Comparison of ENCODE assay signal across 9 mouse cellular contexts in genomic region chr11:75159564-75159963, GRCm38 (mm10). TPM values are rescaled to one million over a fixed set of nuclear protein-coding genes. Genes with fewer than 3 reads are reported as not detected.
DNase-seq lines count a peak whose midpoint lies in the region; TF ChIP-seq lines count a peak whose summit lies in the region.
"Had no signal": no experiment of that assay in that cellular context is flagged by ENCODE, and none has a peak within 500 bp of the region (broad histone marks: within the 10 kb centered on the region; RNA-seq: fewer than 3 reads in every experiment).

No protein-coding gene starts in this region.

- intact Hi-C loops in gastrocnemius, postnatal 36 days (cut with DNase I): no loop called here

- peak; percentile 42 for TF ChIP-seq CTCF in cortical plate, adult 2 months (IDR thresholded peaks at IDR 0.05; ENCODE audit: extremely low read depth, insufficient read depth, low read length)

- no peak overlapping the region for H3K27ac ChIP-seq in cortical plate, adult 2 months (ENCODE audit: insufficient read depth, low read length)

- H3K4me1 ChIP-seq in cortical plate, adult 2 months (ENCODE audit: control insufficient read depth, insufficient read depth, low read length): no peaks in the 10 kb centered on the region

- DNase-seq in gastrocnemius, postnatal 36 days: peak; percentile 62 to 67
- no peak for DNase-seq in gastrocnemius, adult 8-10 months (ENCODE audit: low spot score in 2 of 2)
- peak; percentile 47 to 55 for DNase-seq in B cell, adult 2 months
- peak; percentile 77 to 83 for DNase-seq in kidney, postnatal 4 days
- no peak for DNase-seq in layer of hippocampus, adult 11-12 months (ENCODE audit: low spot score)
- DNase-seq in MN1 (ENCODE audit: low spot score): no peak
- DNase-seq in embryo, embryonic 9.5 days (ENCODE audit: extremely low spot score): no peak

- TF ChIP-seq POLR2A in cortical plate, adult 2 months (IDR thresholded peaks at IDR 0.05; ENCODE audit: extremely low read depth, insufficient read depth, low read length): no peak

- H3K4me3 ChIP-seq in cortical plate, adult 2 months (ENCODE audit: insufficient read depth, low read length): no peak overlapping the region

RNA-seq across cellular contexts. Expression of gene Hic1, which starts 9.8 kb away (rescaled TPM):
- 1 to 10 TPM; 5.1 to 7.2 TPM for total RNA-seq in gastrocnemius, postnatal 36 days (2021)
- total RNA-seq in gastrocnemius, adult 8-10 months (2022): 1 to 10 TPM; 2.7 to 5.0 (median 4.0) TPM
- polyA plus RNA-seq in cortical plate, adult 2 months (2012; rRNA removed): 3.0 and 3.8 TPM in 2 replicates

RNA-seq across cellular contexts. Expression of gene Ovca2, which starts 19.1 kb away (rescaled TPM):
- total RNA-seq in gastrocnemius, postnatal 36 days (2021): 1 to 10 TPM; 2.4 to 3.0 TPM
- 1 to 10 TPM; 2.0 to 4.5 (median 2.3) TPM for total RNA-seq in gastrocnemius, adult 8-10 months (2022)
- polyA plus RNA-seq in cortical plate, adult 2 months (2012; rRNA removed): 19.5 and 21.4 TPM in 2 replicates

RNA-seq across cellular contexts. Expression of gene Dph1, which starts 31.5 kb away (rescaled TPM):
- 1 to 10 TPM; 4.9 to 5.2 TPM for total RNA-seq in gastrocnemius, postnatal 36 days (2021)
- 1 to 10 TPM; 4.2 to 6.9 (median 5.4) TPM for total RNA-seq in gastrocnemius, adult 8-10 months (2022)
- polyA plus RNA-seq in cortical plate, adult 2 months (2012; rRNA removed): 29.1 and 30.9 TPM in 2 replicates

RNA-seq across cellular contexts. Expression of gene Rtn4rl1, which starts 34.0 kb away (rescaled TPM):
- 1 to 10 TPM; 1.0 TPM for total RNA-seq in gastrocnemius, postnatal 36 days (2021)
- total RNA-seq in gastrocnemius, adult 8-10 months (2022): 1 to 10 TPM in 1 of 4 experiments, under 1 TPM in 3; 0.63 to 1.3 (median 0.94) TPM
- 37.9 and 40.1 TPM in 2 replicates for polyA plus RNA-seq in cortical plate, adult 2 months (2012; rRNA removed)
- total RNA-seq: G1E had no signal
- polyA plus RNA-seq: G1E had no signal

Comparison
In these comparisons a context has a peak if more than half of its experiments do, and no peak if none do; other contexts are left out.
1. DNase-seq: peak in gastrocnemius, postnatal 36 days (2 of 2), B cell, adult 2 months (2 of 2) and kidney, postnatal 4 days (2 of 2); none in gastrocnemius, adult 8-10 months (0 of 2), layer of hippocampus, adult 11-12 months (single experiment), MN1 (single experiment) and embryo, embryonic 9.5 days (single experiment).